Mouse (Mus musculus) urinary bladder, postnatal 14 days (tissue): Measurements from ENCODE around the gene Mast3.

Source experiments
- DNase-seq: peaks from one replicate; pipeline ENCODE4 v3.0.0; 2021; ENCODE audit warnings: low spot score

Gene Mast3

DNA sequence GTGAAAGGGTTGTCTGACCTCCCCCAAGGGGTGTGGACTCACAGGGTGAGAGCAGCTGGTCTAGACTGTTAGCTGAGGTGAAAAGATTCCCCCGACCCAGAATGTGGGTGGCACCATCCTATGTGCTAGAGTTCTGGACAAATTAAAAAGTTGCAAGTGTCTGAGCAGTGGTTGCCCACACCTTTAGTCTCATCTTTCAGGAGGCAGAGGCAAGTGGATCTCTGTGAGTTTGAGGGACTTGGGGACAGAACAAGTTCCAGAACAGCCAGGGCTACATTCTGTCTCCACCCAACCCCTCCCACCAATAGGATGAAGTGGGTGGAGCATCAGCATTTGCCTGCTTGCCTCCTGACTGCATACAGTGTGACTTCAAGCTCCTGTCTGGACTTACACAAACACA, 42.7 kb downstream of the Mast3 start:
- no peak for DNase-seq

- peak; percentile 96 for DNase-seq
Observed at GRCm38 (mm10) chr8:70760775-70761406, 44.0 kb downstream of the Mast3 start, which contains the start of gene Mpv17l2. Mpv17l2 (minus strand) TSS chr8:70760946.

DNA sequence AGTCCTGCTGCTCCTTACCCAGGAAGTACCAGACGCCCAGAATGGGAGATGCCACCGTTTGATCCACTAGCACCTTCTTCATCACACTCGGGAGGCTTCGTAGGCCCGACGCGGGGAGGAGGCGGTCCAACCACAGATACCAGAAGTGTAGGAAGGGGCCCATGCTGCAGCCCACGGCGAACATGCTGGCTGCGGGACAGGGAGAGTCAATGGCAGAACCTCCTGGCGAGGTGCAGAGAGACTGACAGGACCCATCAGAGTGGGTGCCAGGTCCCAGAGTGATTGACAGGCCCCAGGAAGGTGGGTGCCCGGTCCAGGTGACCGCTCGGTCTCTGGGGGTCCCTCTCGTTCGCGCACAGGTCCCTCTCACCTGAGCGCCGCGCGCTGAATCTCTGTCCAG, 44.5 kb downstream of the Mast3 start:
- no peak for DNase-seq

DNA sequence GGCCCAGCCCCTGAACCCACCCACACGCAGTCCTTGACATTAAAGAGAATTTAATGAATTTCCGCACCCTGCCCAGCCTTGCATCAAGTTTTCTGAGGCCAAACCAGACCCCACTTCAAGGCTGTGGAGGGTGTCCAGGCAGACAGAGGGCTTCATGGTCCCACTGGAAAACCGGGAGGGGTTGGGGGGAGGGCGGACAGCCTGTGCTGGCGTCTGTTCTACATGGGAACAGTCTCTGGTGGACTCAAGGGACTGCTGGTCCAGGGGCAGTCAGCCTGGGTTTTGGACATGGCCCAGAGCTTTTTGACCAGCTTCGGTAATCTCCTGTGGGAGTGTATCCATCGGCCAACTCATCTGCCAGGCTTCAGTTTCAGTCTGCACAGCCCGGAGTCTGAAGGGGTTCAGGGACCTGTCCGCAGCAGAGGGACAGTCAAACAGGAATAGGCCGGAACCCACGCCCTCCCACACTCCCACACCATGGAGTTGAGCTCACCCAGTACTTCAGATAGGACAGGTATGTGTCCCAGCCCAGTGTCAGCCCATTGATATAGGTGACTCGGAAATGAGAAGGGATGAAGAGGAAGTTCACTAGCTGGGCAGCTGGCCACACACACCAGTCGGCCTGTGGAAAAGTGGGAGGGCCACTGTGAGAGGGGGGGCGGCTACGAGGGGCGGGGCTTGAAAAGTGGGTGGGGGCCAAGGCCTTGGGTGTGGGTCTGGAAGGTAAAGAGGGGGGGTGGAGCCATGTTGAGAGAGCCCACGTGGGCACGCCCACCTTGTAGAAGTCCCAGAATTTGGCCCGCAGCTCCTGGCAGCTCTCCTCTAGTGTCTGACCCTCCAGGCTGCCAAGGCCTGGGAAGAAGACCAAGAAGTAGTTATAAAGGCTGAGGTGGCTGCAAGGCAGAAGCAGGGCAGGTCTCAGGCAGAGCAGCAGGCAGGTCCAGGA, 46.0 kb downstream of the Mast3 start:
- DNase-seq = peak; percentile 4

DNA sequence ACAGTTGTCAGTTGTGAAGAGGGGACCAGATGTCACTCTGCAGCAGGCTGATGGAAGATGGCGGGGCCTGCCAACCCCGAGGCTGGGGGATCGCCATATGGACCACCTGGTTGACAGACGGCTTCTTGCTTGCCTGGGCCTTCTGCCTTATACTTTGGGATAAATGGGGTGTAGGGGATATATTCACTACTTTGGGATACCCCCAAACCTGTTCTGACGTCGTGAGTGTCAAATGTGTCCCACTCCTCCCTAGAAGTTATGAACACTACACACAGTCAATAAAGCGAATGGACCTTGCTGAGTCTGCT, 46.6 kb downstream of the Mast3 start:
- DNase-seq = no peak

DNA sequence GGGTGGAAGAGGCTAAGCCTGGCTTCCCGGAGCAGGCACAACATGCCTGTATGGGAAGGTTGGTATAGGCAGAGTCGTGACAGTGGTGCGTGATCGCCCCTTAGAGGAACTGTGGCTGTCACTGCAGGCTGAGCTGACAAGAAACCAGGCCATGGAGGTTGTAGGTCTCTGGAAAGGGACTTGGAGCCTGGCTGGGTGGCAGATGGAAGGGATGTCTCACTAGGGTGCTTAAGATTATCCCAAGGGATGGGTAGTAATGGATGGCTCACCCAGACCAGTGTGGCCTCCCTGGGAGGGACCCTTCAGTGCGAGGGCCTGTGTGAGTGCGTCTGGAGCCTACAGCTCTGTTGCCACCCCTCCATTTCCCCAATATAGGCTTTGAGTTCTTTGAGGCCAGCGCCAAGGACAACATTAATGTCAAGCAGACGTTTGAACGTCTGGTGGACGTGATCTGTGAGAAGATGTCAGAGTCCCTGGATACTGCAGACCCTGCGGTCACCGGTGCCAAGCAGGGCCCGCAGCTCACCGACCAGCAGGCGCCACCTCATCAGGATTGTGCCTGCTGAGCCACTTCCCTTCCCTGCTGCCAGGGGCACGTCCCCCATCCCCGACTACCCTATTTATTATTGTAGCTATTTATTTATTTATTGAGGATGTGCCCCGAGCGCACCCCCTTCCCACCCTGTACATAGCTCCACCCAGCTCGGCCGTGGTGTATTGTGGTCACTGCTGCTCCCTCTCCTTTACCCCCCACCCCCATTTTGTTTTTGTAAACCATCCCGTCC, 47.1 kb downstream of the Mast3 start:
- DNase-seq = peak; percentile 3

- DNase-seq = no peak
Observed at GRCm38 (mm10) chr8:70756476-70757040, 48.3 kb downstream of the Mast3 start.

DNA sequence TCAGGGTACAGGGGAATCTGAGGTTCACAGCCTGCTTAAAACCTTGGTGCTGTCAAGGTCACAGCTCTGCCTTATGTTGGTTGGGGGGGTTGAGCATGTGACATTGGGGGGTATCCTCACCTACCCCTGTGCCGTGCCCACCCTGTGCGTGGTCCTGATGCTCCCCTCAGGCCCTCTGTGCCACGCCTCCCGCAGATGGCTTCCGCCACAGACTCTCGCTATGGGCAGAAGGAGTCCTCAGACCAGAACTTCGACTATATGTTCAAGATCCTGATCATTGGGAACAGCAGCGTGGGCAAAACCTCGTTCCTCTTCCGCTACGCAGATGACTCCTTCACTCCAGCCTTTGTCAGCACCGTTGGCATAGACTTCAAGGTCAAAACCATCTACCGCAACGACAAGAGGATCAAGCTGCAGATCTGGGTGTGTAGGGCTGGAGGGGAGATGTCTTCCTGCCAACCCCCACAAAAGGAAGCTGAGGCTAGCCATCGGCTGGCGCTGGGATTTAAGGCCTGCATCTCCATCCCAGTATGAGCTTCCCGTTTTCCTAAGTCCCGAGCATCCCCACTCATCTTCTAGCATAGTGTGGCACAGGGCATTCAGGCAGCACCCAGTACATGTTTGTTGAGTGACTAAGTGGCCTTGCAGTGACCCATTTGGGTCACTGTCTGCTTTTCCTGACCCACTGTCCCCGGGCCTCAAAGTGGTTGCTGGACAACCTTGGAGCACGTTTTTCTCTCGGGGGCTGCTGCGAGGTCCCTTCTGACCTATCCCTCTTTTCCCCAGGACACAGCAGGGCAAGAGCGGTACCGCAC, 49.0 kb downstream of the Mast3 start:
- no peak for DNase-seq

DNA sequence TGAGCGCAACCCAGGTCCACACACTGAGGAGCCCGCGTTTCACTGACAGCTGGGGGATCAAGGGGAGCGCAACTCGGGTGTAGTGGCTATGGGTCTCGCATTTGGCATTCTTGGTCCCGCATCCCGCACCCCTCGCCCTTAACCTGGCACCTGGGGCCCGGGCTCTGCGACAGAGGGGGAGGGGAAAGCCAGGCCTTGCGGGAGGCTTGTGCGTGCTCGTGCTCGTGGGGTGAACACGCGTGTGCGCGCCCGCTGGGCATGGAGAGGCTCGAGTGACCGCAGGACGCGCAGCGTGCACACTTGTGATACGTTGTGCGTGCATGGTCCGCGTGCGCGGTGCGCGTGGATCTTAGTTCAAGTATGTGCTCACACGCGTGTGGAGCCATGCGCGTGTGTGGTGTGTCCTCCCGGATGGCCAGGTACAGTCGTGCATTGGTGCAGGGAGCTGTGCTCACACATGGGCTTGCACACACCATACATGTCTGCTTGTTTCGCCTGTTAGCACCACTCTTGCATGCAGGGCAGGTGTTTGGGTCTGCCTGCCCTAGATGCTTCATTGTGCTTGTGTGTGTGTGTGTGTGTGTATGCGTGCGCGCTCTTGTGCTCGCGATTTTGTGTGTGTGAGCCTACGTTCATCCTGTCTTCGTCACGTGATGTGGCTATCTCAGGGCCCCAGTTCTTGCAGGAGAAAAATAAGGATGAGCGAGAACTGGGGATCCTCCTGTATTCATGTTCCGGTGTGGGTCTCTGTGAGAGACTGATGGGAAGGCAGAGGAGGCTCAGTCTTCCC, 49.8 kb downstream of the Mast3 start:
- DNase-seq = peak; percentile 63

DNA sequence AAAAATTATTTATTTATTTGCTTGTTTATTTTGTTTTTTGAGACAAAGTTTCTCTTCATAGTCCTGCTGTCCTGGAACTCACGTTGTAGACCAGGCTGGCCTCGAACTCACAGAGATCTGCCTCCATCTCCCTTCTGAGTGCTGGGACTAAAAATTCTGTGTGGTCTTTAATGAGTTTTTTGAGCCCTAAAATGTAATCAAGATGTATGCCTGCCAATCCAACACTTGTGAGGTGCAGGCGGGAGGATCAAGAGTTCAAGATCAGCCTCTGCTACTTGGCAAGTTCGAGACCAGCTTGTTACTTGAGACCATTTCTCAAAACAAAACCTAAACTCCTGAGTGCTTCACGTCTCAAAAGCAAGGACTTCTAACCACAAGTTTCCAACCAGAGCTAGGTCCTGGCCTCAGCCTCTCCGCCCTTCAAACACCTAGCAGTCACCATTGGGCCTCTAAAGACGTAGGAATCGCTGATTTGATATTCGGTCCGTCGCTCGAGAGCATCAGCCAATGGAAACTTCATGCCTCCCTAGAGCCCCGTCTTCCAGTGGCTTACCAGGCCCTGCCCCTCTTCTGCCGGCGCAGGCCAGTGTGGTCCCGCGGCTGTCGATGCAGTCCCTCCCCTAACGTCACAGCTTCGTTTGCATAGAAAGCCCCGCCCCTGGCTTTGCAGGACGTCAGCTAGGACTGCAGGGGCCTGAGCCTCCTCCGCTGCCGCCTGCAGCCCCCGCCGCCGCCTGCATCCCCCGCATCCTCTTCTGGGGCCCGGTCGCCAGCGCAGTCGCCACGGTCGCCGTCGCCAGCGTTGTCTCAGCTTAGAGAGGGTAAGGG, 50.6 kb downstream of the Mast3 start, which contains the start of gene Rab3a:
Rab3a (plus strand) TSS at position 637 of the 828 bp plus-strand sequence.
- peak; percentile 96 for DNase-seq

DNA sequence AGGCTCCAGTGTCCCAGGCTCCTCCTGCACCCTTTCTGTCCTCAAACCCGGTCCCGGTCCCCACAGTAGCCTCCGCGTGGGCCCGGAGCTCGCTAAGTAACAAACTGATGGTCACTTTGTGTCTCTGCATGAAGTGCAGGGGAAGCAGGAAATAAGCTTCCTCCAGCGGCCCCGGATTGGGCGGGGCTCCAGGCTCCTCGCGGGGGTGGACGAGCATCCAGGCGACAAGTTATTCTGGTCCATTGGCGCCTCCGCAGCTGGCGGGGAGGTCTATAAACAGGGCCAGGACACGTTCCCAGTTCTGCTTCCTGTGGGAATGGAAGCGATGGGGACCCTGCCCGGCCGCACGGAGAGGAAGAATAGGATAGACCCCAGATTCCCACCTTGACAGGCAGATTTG, 51.7 kb downstream of the Mast3 start:
- DNase-seq = peak; percentile 88

DNA sequence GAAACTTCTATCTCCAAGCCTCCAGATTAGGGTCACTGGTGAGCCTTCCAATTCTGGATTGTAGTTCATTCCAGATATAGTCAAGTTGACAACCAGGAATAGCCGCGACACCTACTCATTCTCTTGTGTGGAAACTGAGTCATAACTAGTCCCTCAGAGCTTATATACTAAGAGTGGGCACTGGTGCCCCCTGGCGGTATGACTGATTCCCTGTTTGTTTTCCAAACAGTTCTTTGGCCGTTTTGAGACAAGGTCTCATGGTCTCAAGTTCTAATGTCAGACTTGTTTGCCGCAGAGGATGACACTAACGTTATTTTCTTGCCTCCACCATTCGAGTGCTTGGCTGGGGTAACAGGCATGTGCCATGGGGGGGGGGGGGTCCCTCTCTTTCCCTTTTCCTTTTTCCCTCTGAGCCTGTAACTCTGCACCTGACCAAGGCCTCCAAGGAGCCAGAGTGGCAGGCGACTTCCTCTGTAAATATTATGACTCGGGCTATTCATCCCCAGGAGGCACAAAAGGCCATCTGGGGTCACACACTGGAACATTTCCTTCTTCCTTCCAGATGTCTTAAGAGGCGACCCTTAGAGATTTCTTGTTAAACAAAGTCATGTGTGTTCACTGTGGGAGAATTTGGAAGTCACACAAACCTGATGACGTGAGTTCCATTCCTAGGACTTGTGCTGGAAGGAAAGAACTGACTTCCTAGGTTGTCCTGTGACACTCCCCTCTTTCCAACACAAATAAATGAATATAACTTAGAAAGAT, 52.7 kb downstream of the Mast3 start:
- peak; percentile 80 for DNase-seq

DNA sequence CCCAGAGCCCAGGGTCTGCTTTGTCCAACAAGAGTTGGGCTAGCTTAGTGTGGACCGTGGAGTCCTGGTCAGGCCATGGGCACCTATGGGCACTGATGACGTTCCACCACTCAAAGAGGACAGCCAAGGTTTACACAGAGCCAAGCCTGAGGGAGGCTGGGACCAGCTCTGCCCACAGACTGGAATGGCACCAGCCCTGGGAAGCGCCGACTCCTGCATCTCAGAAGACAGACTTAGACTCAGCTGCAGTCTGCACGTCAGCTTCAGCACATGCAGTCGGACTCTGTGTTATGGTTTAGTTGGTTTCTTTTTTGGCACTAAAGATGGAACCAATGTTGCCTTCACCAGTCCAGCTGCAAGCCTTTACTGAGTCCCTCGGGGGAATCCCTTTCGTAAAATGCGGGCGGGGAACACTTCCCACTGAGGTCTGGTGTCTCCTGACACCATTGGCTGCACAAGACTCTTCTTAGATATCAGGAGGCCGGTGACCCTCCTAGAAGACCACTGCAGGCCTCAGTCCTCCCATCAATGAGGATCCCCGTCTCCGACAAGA, 54.6 kb downstream of the Mast3 start:
- no peak for DNase-seq

GRCm38 (mm10) chr8:70749097-70749674, 55.7 kb downstream of the Mast3 start:
- DNase-seq = no peak

DNA sequence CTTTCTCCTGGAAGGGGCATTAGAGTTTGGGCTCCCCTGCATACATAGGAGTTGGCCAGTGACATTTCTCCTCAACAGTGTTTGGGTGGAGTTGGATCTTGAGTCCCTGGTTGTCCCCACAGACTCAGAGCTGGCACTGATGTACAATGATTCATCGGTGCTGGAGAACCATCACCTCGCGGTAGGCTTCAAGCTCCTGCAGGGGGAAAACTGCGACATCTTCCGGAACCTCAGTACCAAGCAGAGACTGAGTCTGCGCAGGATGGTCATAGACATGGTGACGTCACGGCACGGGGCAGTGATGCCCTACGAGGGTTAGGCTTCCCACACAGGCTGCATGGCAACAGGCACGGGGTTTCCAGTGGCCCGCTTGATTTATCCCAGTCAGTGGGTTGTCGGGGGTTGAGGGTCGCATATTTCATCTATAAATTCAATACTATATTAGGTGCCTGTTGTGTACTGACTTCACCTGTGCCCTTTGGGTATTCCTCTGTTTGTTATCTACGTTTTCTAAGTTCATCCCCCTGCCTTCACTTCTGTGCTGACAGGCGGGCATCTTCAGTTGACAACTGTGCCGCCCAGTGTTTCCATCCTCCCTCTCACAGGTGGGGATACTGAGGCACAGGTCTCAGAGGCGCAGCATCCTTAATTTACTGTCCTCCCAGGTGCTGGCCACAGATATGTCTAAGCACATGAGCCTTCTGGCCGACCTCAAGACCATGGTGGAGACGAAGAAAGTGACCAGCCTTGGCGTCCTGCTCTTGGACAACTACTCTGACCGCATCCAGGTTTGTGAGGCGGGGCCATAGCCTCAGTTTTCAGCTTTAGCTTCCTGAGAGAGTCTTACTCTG, 56.4 kb downstream of the Mast3 start:
- no peak for DNase-seq

DNA sequence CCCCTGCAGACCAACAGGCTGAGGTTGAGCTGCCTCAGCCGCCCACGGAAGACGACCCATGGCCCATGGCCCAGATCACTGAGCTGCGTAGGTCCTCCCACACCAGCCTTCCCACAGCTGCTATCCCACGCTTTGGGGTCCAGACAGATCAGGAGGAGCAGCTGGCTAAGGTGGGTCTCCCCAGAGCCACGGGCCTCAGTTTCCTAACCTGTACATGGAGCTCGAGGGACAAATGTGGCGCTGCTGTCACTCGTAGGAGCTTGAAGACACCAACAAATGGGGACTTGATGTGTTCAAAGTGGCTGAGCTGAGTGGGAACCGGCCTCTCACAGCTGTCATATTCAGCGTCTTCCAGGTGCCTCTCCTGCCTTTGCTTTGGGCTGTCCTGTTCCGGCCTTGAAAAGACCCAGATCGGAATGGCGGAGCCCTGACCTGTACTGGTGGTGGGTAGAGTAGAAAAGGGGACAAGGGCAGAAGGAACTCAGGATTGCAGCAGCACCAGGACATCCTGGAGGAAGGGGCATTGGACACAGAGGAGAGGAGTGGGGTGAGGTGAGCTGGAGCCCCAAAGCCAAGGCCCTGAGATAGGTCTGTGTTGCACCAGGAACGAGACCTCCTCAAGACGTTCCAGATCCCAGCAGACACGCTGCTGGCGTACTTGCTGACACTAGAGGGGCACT, 57.5 kb downstream of the Mast3 start:
- DNase-seq = no peak

- DNase-seq = no peak
Observed at GRCm38 (mm10) chr8:70746676-70747075, 58.2 kb downstream of the Mast3 start.
